Mouse (Mus musculus): ENCODE data around the gene Zkscan2. TPM values are rescaled to one million over a fixed set of nuclear protein-coding genes. Genes with fewer than 3 reads are reported as not detected.

Gene Zkscan2
- 1.6 and 2.2 TPM in 2 replicates for polyA plus RNA-seq (2015; fragmentation: Nextera tagmentation; extraction: Ambion mirVana)

GRCm38 (mm10) chr7:123500239-123501219 is at the start of gene Zkscan2:
Zkscan2 (minus strand) TSS chr7:123500449.
- peak within 1 kb of the TSS; percentile 43; the same call in 1 of the 2 replicates for H3K27ac ChIP-seq

DNA sequence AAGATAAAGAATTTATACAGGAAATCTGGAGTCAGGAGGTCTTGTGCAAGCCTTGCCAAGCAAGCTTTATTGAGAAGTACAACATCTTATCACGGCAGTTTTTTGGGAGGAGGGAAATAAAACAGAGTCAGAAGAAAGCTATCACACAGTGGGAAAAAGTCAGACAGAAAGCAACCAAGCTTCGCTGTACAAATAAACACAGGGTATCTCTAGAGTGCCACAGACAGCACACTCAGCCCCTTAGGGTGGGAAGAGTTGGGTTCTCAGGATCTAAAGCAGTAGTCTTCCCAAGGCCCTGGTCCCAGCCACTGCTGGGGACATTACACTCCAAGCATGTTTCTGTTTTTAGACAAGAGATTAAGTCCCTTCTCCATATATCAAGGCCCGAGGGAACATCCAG is 28.9 kb upstream of the Zkscan2 start:
- H3K4me3 ChIP-seq, result no peak overlapping the region
- H3K9me3 ChIP-seq, result no peaks in the 10 kb centered on the region
- H3K4me2 ChIP-seq, result no peak overlapping the region
- 75% methylated on average over 3 of the region's 3 CpGs for WGBS
- H3K36me3 ChIP-seq, result no peaks in the 10 kb centered on the region
- no peak overlapping the region for H3K9ac ChIP-seq
- H3K4me1 ChIP-seq, result peaks cover 3% of the 10 kb centered on the region; the same call in 1 of the 2 replicates
- no peak overlapping the region for H3K27ac ChIP-seq
- H3K27me3 ChIP-seq, result peaks cover 6% of the 10 kb centered on the region
- no peak for ATAC-seq (ENCODE audit: insufficient number of reproducible peaks, low FRiP score, low TSS enrichment, low read depth)

More at GRCm38 (mm10) chr7:123500239-123501219, at the start of gene Zkscan2:
- Histone ChIP-seq H3K27me3 (no peaks in the 10 kb centered on the region), H3K4me2 (peak within 1 kb of the TSS; percentile 94), H3K4me3 (peak within 1 kb of the TSS; percentile 65), H3K9me3 (no peaks in the 10 kb centered on the region), H3K9ac (peak within 1 kb of the TSS; percentile 45; the same call in 1 of the 2 replicates), H3K36me3 (0 out of 2 replicates have a peak, but pooled peaks cover 4% of the 10 kb centered on the region), H3K4me1 (peaks cover 19% of the 10 kb centered on the region)
- WGBS, result 2% methylated on average over 66 of the region's 71 CpGs
- peak; percentile 82 for ATAC-seq (ENCODE audit: insufficient number of reproducible peaks, low FRiP score, low TSS enrichment, low read depth)

GRCm38 (mm10) chr7:123525761-123526160 is 25.5 kb upstream of the Zkscan2 start:
- no peak overlapping the region for H3K9ac ChIP-seq

DNA sequence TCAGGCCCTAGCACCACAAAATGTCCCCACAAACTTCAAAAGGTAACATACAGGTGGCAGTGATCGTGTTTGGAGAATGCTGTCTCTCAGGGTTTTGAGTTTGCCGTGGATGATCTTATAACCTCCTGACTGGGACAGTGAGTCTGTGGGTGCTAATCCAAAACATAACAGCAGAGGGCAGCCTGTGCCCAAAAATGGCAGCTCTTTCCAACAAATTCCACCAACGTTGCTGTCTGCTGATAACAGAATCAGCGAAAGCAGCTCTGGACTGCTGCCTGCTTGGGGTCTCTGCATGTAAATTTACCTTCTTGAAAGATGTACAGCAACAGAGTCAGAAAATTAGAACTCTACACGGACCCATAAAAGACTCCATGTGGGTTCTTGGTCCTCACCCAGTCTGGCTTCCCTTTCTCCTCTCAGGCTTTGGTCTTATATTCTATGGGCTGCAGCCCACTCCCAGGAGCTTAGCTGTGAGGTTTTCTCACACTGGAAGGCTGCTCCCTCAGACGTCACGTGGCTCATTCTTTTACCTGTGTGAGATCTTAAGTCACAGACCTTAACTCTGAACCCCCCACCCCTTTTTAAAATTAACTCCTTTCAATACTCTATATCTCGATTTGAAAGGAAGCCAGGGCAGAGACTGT is 24.1 kb upstream of the Zkscan2 start:
- no peaks in the 10 kb centered on the region for H3K9me3 ChIP-seq
- H3K27ac ChIP-seq, result no peak overlapping the region
- peaks cover 6% of the 10 kb centered on the region for H3K27me3 ChIP-seq
- H3K4me2 ChIP-seq, result no peak overlapping the region
- H3K4me3 ChIP-seq, result no peak overlapping the region
- WGBS, result 22% methylated on average over 8 of the region's 8 CpGs
- H3K4me1 ChIP-seq, result peaks cover 3% of the 10 kb centered on the region; the same call in 1 of the 2 replicates
- ATAC-seq (ENCODE audit: insufficient number of reproducible peaks, low FRiP score, low TSS enrichment, low read depth), result no peak
- H3K36me3 ChIP-seq, result no peaks in the 10 kb centered on the region
- no peak overlapping the region for H3K9ac ChIP-seq

More at GRCm38 (mm10) chr7:123525761-123526160, 25.5 kb upstream of the Zkscan2 start:
- Histone ChIP-seq H3K4me2 (no peak overlapping the region), H3K4me1 (peaks cover 3% of the 10 kb centered on the region; the same call in 1 of the 2 replicates), H3K9me3 (no peaks in the 10 kb centered on the region), H3K4me3 (no peak overlapping the region), H3K36me3 (no peaks in the 10 kb centered on the region), H3K27ac (no peak overlapping the region), H3K27me3 (peaks cover 6% of the 10 kb centered on the region)
- 35% methylated on average over 10 of the region's 10 CpGs for WGBS
- ATAC-seq (ENCODE audit: insufficient number of reproducible peaks, low FRiP score, low TSS enrichment, low read depth), result no peak

- no peak overlapping the region for H3K4me3 ChIP-seq
- no peak overlapping the region for H3K4me2 ChIP-seq
- no peaks in the 10 kb centered on the region for H3K4me1 ChIP-seq
- H3K36me3 ChIP-seq, result no peaks in the 10 kb centered on the region
- 67% methylated on average over 7 of the region's 7 CpGs for WGBS
- H3K9ac ChIP-seq, result no peak overlapping the region
- ATAC-seq (ENCODE audit: insufficient number of reproducible peaks, low FRiP score, low TSS enrichment, low read depth), result no peak
- no peak overlapping the region for H3K27ac ChIP-seq
- no peaks in the 10 kb centered on the region for H3K27me3 ChIP-seq
- H3K9me3 ChIP-seq, result no peaks in the 10 kb centered on the region
Measured at GRCm38 (mm10) chr7:123507946-123508345, 7.7 kb upstream of the Zkscan2 start.

- H3K36me3 ChIP-seq, result no peaks in the 10 kb centered on the region
- no peak overlapping the region for H3K27ac ChIP-seq
- no peaks in the 10 kb centered on the region for H3K9me3 ChIP-seq
- no peak overlapping the region for H3K4me2 ChIP-seq
- peaks cover 19% of the 10 kb centered on the region for H3K4me1 ChIP-seq
- no peaks in the 10 kb centered on the region for H3K27me3 ChIP-seq
- no peak for ATAC-seq (ENCODE audit: insufficient number of reproducible peaks, low FRiP score, low TSS enrichment, low read depth)
- H3K9ac ChIP-seq, result no peak overlapping the region
- H3K4me3 ChIP-seq, result no peak overlapping the region
- WGBS, result 14% methylated on average over 1 of the region's 1 CpGs
Measured at GRCm38 (mm10) chr7:123503358-123503757, 3.1 kb upstream of the Zkscan2 start.

DNA sequence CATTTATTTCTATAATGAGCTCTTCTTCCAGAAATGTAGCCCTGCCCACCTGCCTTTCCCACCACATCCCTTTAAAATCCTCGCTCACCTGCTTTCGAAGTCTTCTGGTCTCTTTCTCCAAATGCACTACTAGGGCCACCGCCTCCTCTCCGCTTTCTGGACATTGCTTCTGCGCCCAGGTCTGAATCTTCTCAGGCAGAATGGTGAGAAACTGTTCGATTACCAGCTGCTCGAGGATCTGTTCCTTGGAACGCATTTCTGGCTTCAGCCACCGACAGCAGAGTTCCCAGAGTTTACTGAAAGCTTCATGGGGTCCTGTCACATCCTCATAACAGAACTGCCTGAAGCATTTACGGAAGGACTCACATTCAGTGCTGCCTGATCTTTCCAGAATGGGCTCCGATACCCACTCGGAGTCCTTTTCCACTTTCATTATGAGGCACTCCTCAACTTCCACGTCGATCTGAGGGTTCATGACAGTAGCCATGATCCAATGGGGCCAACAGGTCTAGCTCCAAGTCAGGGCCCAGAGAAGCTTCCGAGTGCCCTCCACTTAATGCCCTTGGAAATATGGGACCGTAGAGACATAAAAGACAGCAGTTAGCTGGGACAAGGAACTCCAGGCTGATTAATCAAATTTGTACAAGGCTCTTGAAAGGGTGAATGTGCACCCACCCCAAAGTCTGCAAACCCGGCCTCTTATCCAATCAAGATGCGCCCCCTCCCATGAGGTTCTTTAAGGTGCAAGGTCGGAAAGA is 589 bp downstream of the Zkscan2 start:
- Histone ChIP-seq H3K9ac (peak overlapping the region; percentile 45; the same call in 1 of the 2 replicates), H3K4me3 (peak overlapping the region; percentile 65), H3K36me3 (0 out of 2 replicates have a peak, but pooled peaks cover 4% of the 10 kb centered on the region), H3K27ac (0 out of 2 replicates have a peak overlapping the region, but pooled peaks have one; percentile 43), H3K4me1 (peaks cover 19% of the 10 kb centered on the region), H3K27me3 (no peaks in the 10 kb centered on the region), H3K9me3 (no peaks in the 10 kb centered on the region), H3K4me2 (peak overlapping the region; percentile 94)
- no peak for ATAC-seq (ENCODE audit: insufficient number of reproducible peaks, low FRiP score, low TSS enrichment, low read depth)
- 35% methylated on average over 19 of the region's 19 CpGs for WGBS

DNA sequence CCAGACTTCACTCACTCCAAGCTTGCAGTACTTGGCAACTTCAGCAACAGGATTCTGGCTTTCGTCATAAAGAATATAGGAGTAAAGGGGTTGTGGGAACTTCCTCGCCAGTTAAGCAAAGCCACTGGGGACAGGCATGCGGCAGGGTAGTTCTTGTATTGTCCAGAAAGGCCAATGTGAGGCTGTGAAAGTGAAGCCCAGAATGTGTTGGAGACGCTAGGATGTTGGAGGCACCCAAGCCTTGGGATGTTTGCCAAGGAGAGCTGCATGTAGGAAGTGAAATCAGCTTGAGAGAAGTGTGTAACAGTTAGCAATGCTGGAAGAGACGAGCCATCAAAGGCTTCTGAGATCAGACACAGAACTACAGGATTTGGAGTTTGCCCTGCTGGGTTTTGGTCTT is 12.5 kb downstream of the Zkscan2 start:
- no peaks in the 10 kb centered on the region for H3K4me1 ChIP-seq
- no peak overlapping the region for H3K4me2 ChIP-seq
- 59% methylated on average over 5 of the region's 5 CpGs for whole genome bisulfite sequencing
- H3K27ac ChIP-seq, result no peak overlapping the region
- H3K36me3 ChIP-seq, result no peaks in the 10 kb centered on the region
- H3K9ac ChIP-seq, result no peak overlapping the region
- no peaks in the 10 kb centered on the region for H3K9me3 ChIP-seq
- no peaks in the 10 kb centered on the region for H3K27me3 ChIP-seq
- no peak for ATAC-seq (ENCODE audit: insufficient number of reproducible peaks, low FRiP score, low TSS enrichment, low read depth)
- no peak overlapping the region for H3K4me3 ChIP-seq

- no peak overlapping the region for H3K9ac ChIP-seq
- H3K4me1 ChIP-seq, result no peaks in the 10 kb centered on the region
- H3K27ac ChIP-seq, result no peak overlapping the region
- no peak overlapping the region for H3K4me2 ChIP-seq
- no peak overlapping the region for H3K4me3 ChIP-seq
- H3K27me3 ChIP-seq, result no peaks in the 10 kb centered on the region
- H3K9me3 ChIP-seq, result no peaks in the 10 kb centered on the region
- no peak for ATAC-seq (ENCODE audit: insufficient number of reproducible peaks, low FRiP score, low TSS enrichment, low read depth)
- 85% methylated on average over 1 of the region's 1 CpGs for WGBS
- no peaks in the 10 kb centered on the region for H3K36me3 ChIP-seq
Measured at GRCm38 (mm10) chr7:123467961-123468360, 32.3 kb downstream of the Zkscan2 start.

GRCm38 (mm10) chr7:123465692-123466387 is 34.4 kb downstream of the Zkscan2 start:
- Histone ChIP-seq H3K9ac (no peak overlapping the region), H3K4me2 (no peak overlapping the region), H3K27me3 (no peaks in the 10 kb centered on the region), H3K27ac (no peak overlapping the region), H3K36me3 (no peaks in the 10 kb centered on the region), H3K4me1 (no peaks in the 10 kb centered on the region), H3K9me3 (no peaks in the 10 kb centered on the region), H3K4me3 (no peak overlapping the region)
- ATAC-seq (ENCODE audit: insufficient number of reproducible peaks, low FRiP score, low TSS enrichment, low read depth), result no peak
- 31% methylated on average over 6 of the region's 6 CpGs for WGBS

GRCm38 (mm10) chr7:123463569-123463968 is 36.7 kb downstream of the Zkscan2 start:
- Histone ChIP-seq H3K36me3 (no peaks in the 10 kb centered on the region), H3K4me1 (no peaks in the 10 kb centered on the region), H3K27ac (no peak overlapping the region), H3K9ac (no peak overlapping the region), H3K9me3 (no peaks in the 10 kb centered on the region), H3K4me3 (no peak overlapping the region), H3K4me2 (no peak overlapping the region), H3K27me3 (no peaks in the 10 kb centered on the region)
- WGBS, result 78% methylated on average over 4 of the region's 4 CpGs
- no peak for ATAC-seq (ENCODE audit: insufficient number of reproducible peaks, low FRiP score, low TSS enrichment, low read depth)

All from limb, embryonic 15.5 days (tissue).